Mouse (Mus musculus) limb, embryonic 10.5 days (tissue): ENCODE data around the gene Ccdc88c. TPM values are rescaled to one million over a fixed set of nuclear protein-coding genes. Genes with fewer than 3 reads are reported as not detected.

ENCODE experiments used
- DNase-seq: peaks from one replicate; pipeline ENCODE4 v3.0.0-alpha.2; 2017; ENCODE audit warnings: low spot score
- H3K27ac ChIP-seq: fragments of 300-500 bp; sonication (generic); 2 replicates; pipeline ENCODE4 v1.5.1; 2016; ENCODE audit warnings: mild to moderate bottlenecking
- H3K27me3 ChIP-seq: fragments of 300-500 bp; sonication (generic); 2 replicates; pipeline ENCODE4 v1.6.1; 2016; ENCODE audit warnings: low read depth, mild to moderate bottlenecking; ENCODE audit not compliant: poor library complexity, severe bottlenecking
- H3K36me3 ChIP-seq: fragments of 300-500 bp; sonication (generic); 2 replicates; pipeline ENCODE4 v1.6.1; 2016; ENCODE audit warnings: mild to moderate bottlenecking, moderate library complexity
- H3K4me1 ChIP-seq: fragments of 300-500 bp; sonication (generic); 2 replicates; pipeline ENCODE4 v1.6.1; 2016
- H3K4me3 ChIP-seq: fragments of 300-500 bp; sonication (generic); 2 replicates; pipeline ENCODE4 v1.5.1; 2016; ENCODE audit warnings: mild to moderate bottlenecking, moderate library complexity
- H3K9me3 ChIP-seq: fragments of 300-500 bp; sonication (generic); replicated peaks from 2 replicates; pipeline ENCODE4 v1.6.1; 2016; ENCODE audit warnings: mild to moderate bottlenecking
- WGBS: fragments of 180-500 bp; shearing (Covaris S2); methylation state at CpG from one replicate; pipeline ENCODE4 v1.1.7; 2016; 5-methylcytosine and 5-hydroxymethylcytosine counted together
- polyA plus RNA-seq: library from polyadenylated mRNA; unstranded; fragments of >200 nt; fragmentation: Nextera tagmentation; extraction: Ambion mirVana; gene quantifications from 2 replicates; pipeline ENCODE4 v1.2.1, GENCODE M21; 2016

Ccdc88c gene
- polyA plus RNA-seq, 1 experiment from 2014 or later = 5.1 TPM

GRCm38 (mm10) chr12:100967383-100967782 is 61.5 kb downstream of the Ccdc88c start:
- peaks cover 6% of the 10 kb centered on the region; the same call in 1 of the 2 replicates for H3K4me1 ChIP-seq
- WGBS = 93% methylated on average over 12 of the region's 12 CpGs
- no peak for DNase-seq
- no peaks in the 10 kb centered on the region for H3K9me3 ChIP-seq
- peaks cover 9% of the 10 kb centered on the region for H3K36me3 ChIP-seq
- H3K27ac ChIP-seq = no peak overlapping the region
- no peaks in the 10 kb centered on the region for H3K27me3 ChIP-seq
- no peak overlapping the region for H3K4me3 ChIP-seq

- WGBS = 85% methylated on average over 9 of the region's 9 CpGs
- Histone ChIP-seq H3K4me3 (no peak overlapping the region), H3K9me3 (no peaks in the 10 kb centered on the region), H3K27ac (no peak overlapping the region), H3K4me1 (peaks cover 6% of the 10 kb centered on the region; the same call in 1 of the 2 replicates), H3K36me3 (peaks cover 9% of the 10 kb centered on the region), H3K27me3 (no peaks in the 10 kb centered on the region)
- DNase-seq = no peak
These were observed 62.6 kb downstream of the Ccdc88c start for GRCm38 (mm10) chr12:100966253-100966652.

GRCm38 (mm10) chr12:100965298-100965697 is 63.6 kb downstream of the Ccdc88c start:
- no peak for DNase-seq
- Histone ChIP-seq H3K4me3 (no peak overlapping the region), H3K27ac (no peak overlapping the region), H3K4me1 (peaks cover 6% of the 10 kb centered on the region; the same call in 1 of the 2 replicates), H3K36me3 (peaks cover 13% of the 10 kb centered on the region), H3K9me3 (no peaks in the 10 kb centered on the region), H3K27me3 (no peaks in the 10 kb centered on the region)
- WGBS = 89% methylated on average over 3 of the region's 3 CpGs

GRCm38 (mm10) chr12:100958621-100959592 is 69.9 kb downstream of the Ccdc88c start:
- H3K36me3 ChIP-seq = 0 out of 2 replicates have a peak, but pooled peaks cover 7% of the 10 kb centered on the region
- peaks cover 38% of the 10 kb centered on the region for H3K27me3 ChIP-seq
- no peak overlapping the region for H3K27ac ChIP-seq
- H3K4me3 ChIP-seq = no peak overlapping the region
- H3K9me3 ChIP-seq = no peaks in the 10 kb centered on the region
- no peak for DNase-seq
- WGBS = 71% methylated on average over 15 of the region's 15 CpGs
- H3K4me1 ChIP-seq = peaks cover 28% of the 10 kb centered on the region

- Histone ChIP-seq H3K27ac (no peak overlapping the region), H3K4me3 (no peak overlapping the region), H3K4me1 (peaks cover 31% of the 10 kb centered on the region), H3K27me3 (peaks cover 38% of the 10 kb centered on the region), H3K36me3 (0 out of 2 replicates have a peak, but pooled peaks cover 7% of the 10 kb centered on the region), H3K9me3 (no peaks in the 10 kb centered on the region)
- WGBS = 21% methylated on average over 5 of the region's 5 CpGs
- DNase-seq = peak; percentile 91
These were observed 70.8 kb downstream of the Ccdc88c start for GRCm38 (mm10) chr12:100958006-100958405.

GRCm38 (mm10) chr12:100957257-100957656 is 71.6 kb downstream of the Ccdc88c start:
- WGBS = 80% methylated on average over 3 of the region's 3 CpGs

GRCm38 (mm10) chr12:100956825-100957224 is 72.0 kb downstream of the Ccdc88c start:
- DNase-seq = no peak
- H3K36me3 ChIP-seq = 0 out of 2 replicates have a peak, but pooled peaks cover 5% of the 10 kb centered on the region
- H3K9me3 ChIP-seq = no peaks in the 10 kb centered on the region
- WGBS = 71% methylated on average over 4 of the region's 4 CpGs
- H3K4me1 ChIP-seq = peaks cover 41% of the 10 kb centered on the region
- peaks cover 38% of the 10 kb centered on the region for H3K27me3 ChIP-seq
- no peak overlapping the region for H3K4me3 ChIP-seq
- peak overlapping the region; percentile 53; the same call in 1 of the 2 replicates for H3K27ac ChIP-seq

More at GRCm38 (mm10) chr12:100957257-100957656, 71.6 kb downstream of the Ccdc88c start:
- Histone ChIP-seq H3K36me3 (0 out of 2 replicates have a peak, but pooled peaks cover 5% of the 10 kb centered on the region), H3K9me3 (no peaks in the 10 kb centered on the region), H3K4me1 (peaks cover 38% of the 10 kb centered on the region), H3K4me3 (no peak overlapping the region), H3K27ac (peak overlapping the region; percentile 53; the same call in 1 of the 2 replicates), H3K27me3 (peaks cover 38% of the 10 kb centered on the region)
- DNase-seq = no peak

GRCm38 (mm10) chr12:100956028-100956427 is 72.8 kb downstream of the Ccdc88c start:
- no peaks in the 10 kb centered on the region for H3K9me3 ChIP-seq
- H3K27ac ChIP-seq = 0 out of 2 replicates have a peak overlapping the region, but pooled peaks have one; percentile 53
- DNase-seq = no peak
- H3K4me1 ChIP-seq = peaks cover 41% of the 10 kb centered on the region
- no peak overlapping the region for H3K4me3 ChIP-seq
- H3K36me3 ChIP-seq = 0 out of 2 replicates have a peak, but pooled peaks cover 5% of the 10 kb centered on the region
- H3K27me3 ChIP-seq = peaks cover 38% of the 10 kb centered on the region
- WGBS = 90% methylated on average over 2 of the region's 2 CpGs

- no peaks in the 10 kb centered on the region for H3K9me3 ChIP-seq
- no peaks in the 10 kb centered on the region for H3K36me3 ChIP-seq
- H3K4me3 ChIP-seq = no peak overlapping the region
- no peak overlapping the region for H3K27ac ChIP-seq
- peaks cover 29% of the 10 kb centered on the region for H3K27me3 ChIP-seq
- H3K4me1 ChIP-seq = peaks cover 43% of the 10 kb centered on the region
- DNase-seq = no peak
- 80% methylated on average over 8 of the region's 8 CpGs for WGBS
These were observed 74.9 kb downstream of the Ccdc88c start for GRCm38 (mm10) chr12:100953926-100954325.

GRCm38 (mm10) chr12:100952193-100952931 is 76.5 kb downstream of the Ccdc88c start:
- peak; percentile 83 for DNase-seq
- no peaks in the 10 kb centered on the region for H3K9me3 ChIP-seq
- peaks cover 29% of the 10 kb centered on the region for H3K4me1 ChIP-seq
- H3K36me3 ChIP-seq = peaks cover 9% of the 10 kb centered on the region
- 49% methylated on average over 9 of the region's 9 CpGs for WGBS
- H3K27me3 ChIP-seq = peaks cover 21% of the 10 kb centered on the region
- H3K27ac ChIP-seq = peak overlapping the region; percentile 25; the same call in 1 of the 2 replicates
- H3K4me3 ChIP-seq = no peak overlapping the region

- H3K27ac ChIP-seq = no peak overlapping the region
- H3K4me3 ChIP-seq = no peak overlapping the region
- WGBS = 91% methylated on average over 5 of the region's 5 CpGs
- no peaks in the 10 kb centered on the region for H3K27me3 ChIP-seq
- H3K9me3 ChIP-seq = no peaks in the 10 kb centered on the region
- no peak for DNase-seq
- peaks cover 16% of the 10 kb centered on the region for H3K4me1 ChIP-seq
- peaks cover 40% of the 10 kb centered on the region for H3K36me3 ChIP-seq
These were observed 79.7 kb downstream of the Ccdc88c start for GRCm38 (mm10) chr12:100949146-100949545.

GRCm38 (mm10) chr12:100948021-100948420 is 80.8 kb downstream of the Ccdc88c start:
- H3K36me3 ChIP-seq = peaks cover 40% of the 10 kb centered on the region
- no peaks in the 10 kb centered on the region for H3K27me3 ChIP-seq
- H3K4me1 ChIP-seq = peaks cover 13% of the 10 kb centered on the region
- no peak for DNase-seq
- H3K4me3 ChIP-seq = no peak overlapping the region
- no peak overlapping the region for H3K27ac ChIP-seq
- 92% methylated on average over 6 of the region's 6 CpGs for WGBS
- H3K9me3 ChIP-seq = no peaks in the 10 kb centered on the region
